Mouse (Mus musculus): ENCODE data around the gene Gm10251. TPM values are rescaled to one million over a fixed set of nuclear protein-coding genes. Genes with fewer than 3 reads are reported as not detected.

Gm10251 gene
- total and polyA plus RNA-seq, 2 experiments from 2014 or later, result not detected

Other genes with a start within 250 kb of the Gm10251 start
- not detected in 2 replicates for gene Gm3594, start 239.6 kb downstream of the Gm10251 start, total RNA-seq (2014; rRNA removed; ENCODE audit: low replicate concordance)
- gene Gm3594, start 239.6 kb downstream of the Gm10251 start, polyA plus RNA-seq (2015; fragmentation: Nextera tagmentation; extraction: Ambion mirVana), result not detected in 2 replicates
- not detected in 2 replicates for gene Gm8356, start 146.9 kb downstream of the Gm10251 start, total RNA-seq (2014; rRNA removed; ENCODE audit: low replicate concordance)
- not detected in 2 replicates for gene Gm8356, start 146.9 kb downstream of the Gm10251 start, polyA plus RNA-seq (2015; fragmentation: Nextera tagmentation; extraction: Ambion mirVana)
- gene Gm3629, start 93.6 kb downstream of the Gm10251 start, total RNA-seq (2014; rRNA removed; ENCODE audit: low replicate concordance), result not detected in 2 replicates
- 0.14 TPM in 1 of 2 replicates, not detected in the other for gene Gm3629, start 93.6 kb downstream of the Gm10251 start, polyA plus RNA-seq (2015; fragmentation: Nextera tagmentation; extraction: Ambion mirVana)
- gene Gm3460, start 61.8 kb downstream of the Gm10251 start, total RNA-seq (2014; rRNA removed; ENCODE audit: low replicate concordance), result not detected in 2 replicates
- gene Gm3460, start 61.8 kb downstream of the Gm10251 start, polyA plus RNA-seq (2015; fragmentation: Nextera tagmentation; extraction: Ambion mirVana), result not detected in 2 replicates
- not detected in 2 replicates for gene Gm8050, start 36.1 kb upstream of the Gm10251 start, total RNA-seq (2014; rRNA removed; ENCODE audit: low replicate concordance)
- gene Gm8050, start 36.1 kb upstream of the Gm10251 start, polyA plus RNA-seq (2015; fragmentation: Nextera tagmentation; extraction: Ambion mirVana), result not detected in 2 replicates
- 3.7 and 7.0 TPM in 2 replicates for gene Gm3636, start 58.2 kb upstream of the Gm10251 start, total RNA-seq (2014; rRNA removed; ENCODE audit: low replicate concordance)
- 2.1 and 3.0 TPM in 2 replicates for gene Gm3636, start 58.2 kb upstream of the Gm10251 start, polyA plus RNA-seq (2015; fragmentation: Nextera tagmentation; extraction: Ambion mirVana)
- gene Gm8362, start 90.2 kb upstream of the Gm10251 start, total RNA-seq (2014; rRNA removed; ENCODE audit: low replicate concordance), result not detected in 2 replicates
- not detected in 2 replicates for gene Gm8362, start 90.2 kb upstream of the Gm10251 start, polyA plus RNA-seq (2015; fragmentation: Nextera tagmentation; extraction: Ambion mirVana)
- not detected in 2 replicates for gene Gm3642, start 156.1 kb upstream of the Gm10251 start, total RNA-seq (2014; rRNA removed; ENCODE audit: low replicate concordance)
- not detected in 2 replicates for gene Gm3642, start 156.1 kb upstream of the Gm10251 start, polyA plus RNA-seq (2015; fragmentation: Nextera tagmentation; extraction: Ambion mirVana)
- not detected in 2 replicates for gene Gm3667, start 205.8 kb upstream of the Gm10251 start, total RNA-seq (2014; rRNA removed; ENCODE audit: low replicate concordance)
- gene Gm3667, start 205.8 kb upstream of the Gm10251 start, polyA plus RNA-seq (2015; fragmentation: Nextera tagmentation; extraction: Ambion mirVana), result 0.27 and 0.40 TPM in 2 replicates

All from heart, postnatal 0 days (tissue).